Mouse (Mus musculus): ENCODE data around the gene Hcfc1r1. TPM values are rescaled to one million over a fixed set of nuclear protein-coding genes. Genes with fewer than 3 reads are reported as not detected.

The Hcfc1r1 gene
- polyA plus RNA-seq, 1 experiment from 2014 or later = 26.6 TPM

GRCm38 (mm10) chr17:23703301-23703700 lies 29.9 kb downstream of the Hcfc1r1 start:
- 79% methylated on average over 9 of the region's 9 CpGs for WGBS (ENCODE audit: insufficient replicate concordance)

GRCm38 (mm10) chr17:23704741-23705140 lies 31.3 kb downstream of the Hcfc1r1 start:
- Histone ChIP-seq H3K36me3 (replicated peaks; ENCODE audit: insufficient read depth, low read length) (no peaks in the 10 kb centered on the region), H3K4me2 (ENCODE audit: low read depth, low read length) (no peak overlapping the region), H3K9ac (replicated peaks) (no peak overlapping the region), H3K27me3 (ENCODE audit: insufficient read depth, low read length) (peaks cover 25% of the 10 kb centered on the region), H3K4me1 (ENCODE audit: insufficient read depth) (peaks cover 3% of the 10 kb centered on the region; the same call in 1 of the 2 replicates), H3K4me3 (ENCODE audit: low read depth, low read length) (no peak overlapping the region), H3K27ac (ENCODE audit: low read depth) (no peak overlapping the region), H3K9me3 (ENCODE audit: low read length) (no peaks in the 10 kb centered on the region)
- ATAC-seq (no peak), DNase-seq (no peak)
- 66% methylated on average over 7 of the region's 7 CpGs for whole genome bisulfite sequencing (ENCODE audit: insufficient replicate concordance)
- no peak for TF ChIP-seq CTCF (IDR thresholded peaks at IDR 0.05; ENCODE audit: low read depth)

More at GRCm38 (mm10) chr17:23703301-23703700, 29.9 kb downstream of the Hcfc1r1 start:
- H3K4me2 ChIP-seq (ENCODE audit: low read depth, low read length) = no peak overlapping the region
- peaks cover 36% of the 10 kb centered on the region for H3K27me3 ChIP-seq (ENCODE audit: insufficient read depth, low read length)
- no peak overlapping the region for H3K27ac ChIP-seq (ENCODE audit: low read depth)
- DNase-seq (no peak), ATAC-seq (no peak)
- no peaks in the 10 kb centered on the region for H3K9me3 ChIP-seq (ENCODE audit: low read length)
- no peak overlapping the region for H3K9ac ChIP-seq (replicated peaks)
- H3K4me1 ChIP-seq (ENCODE audit: insufficient read depth) = peaks cover 4% of the 10 kb centered on the region; the same call in 1 of the 2 replicates
- no peak overlapping the region for H3K4me3 ChIP-seq (ENCODE audit: low read depth, low read length)
- H3K36me3 ChIP-seq (replicated peaks; ENCODE audit: insufficient read depth, low read length) = no peaks in the 10 kb centered on the region
- TF ChIP-seq EP300 (IDR thresholded peaks at IDR 0.05; ENCODE audit: low read depth) (no peak), CTCF (IDR thresholded peaks at IDR 0.05; ENCODE audit: low read depth) (no peak)

GRCm38 (mm10) chr17:23705525-23706104 lies 32.2 kb downstream of the Hcfc1r1 start:
- Histone ChIP-seq H3K27ac (ENCODE audit: low read depth) (no peak overlapping the region), H3K4me2 (ENCODE audit: low read depth, low read length) (no peak overlapping the region), H3K27me3 (ENCODE audit: insufficient read depth, low read length) (peaks cover 17% of the 10 kb centered on the region), H3K4me1 (ENCODE audit: insufficient read depth) (no peaks in the 10 kb centered on the region), H3K4me3 (ENCODE audit: low read depth, low read length) (no peak overlapping the region), H3K9ac (replicated peaks) (no peak overlapping the region), H3K36me3 (replicated peaks; ENCODE audit: insufficient read depth, low read length) (no peaks in the 10 kb centered on the region), H3K9me3 (ENCODE audit: low read length) (no peaks in the 10 kb centered on the region)
- no peak for DNase-seq
- ATAC-seq = no peak
- TF ChIP-seq CTCF (IDR thresholded peaks at IDR 0.05; ENCODE audit: low read depth) = no peak
- TF ChIP-seq EP300 (IDR thresholded peaks at IDR 0.05; ENCODE audit: low read depth) = no peak
- 78% methylated on average over 7 of the region's 7 CpGs for WGBS (ENCODE audit: insufficient replicate concordance)

- H3K27ac ChIP-seq (ENCODE audit: low read depth) = no peak overlapping the region
- peak; percentile 82 for DNase-seq
- H3K36me3 ChIP-seq (replicated peaks; ENCODE audit: insufficient read depth, low read length) = no peaks in the 10 kb centered on the region
- no peaks in the 10 kb centered on the region for H3K4me1 ChIP-seq (ENCODE audit: insufficient read depth)
- H3K9ac ChIP-seq (replicated peaks) = no peak overlapping the region
- ATAC-seq = peak; percentile 66
- TF ChIP-seq EP300 (IDR thresholded peaks at IDR 0.05; ENCODE audit: low read depth) (no peak), CTCF (IDR thresholded peaks at IDR 0.05; ENCODE audit: low read depth) (peak; percentile 92)
- H3K4me3 ChIP-seq (ENCODE audit: low read depth, low read length) = no peak overlapping the region
- no peaks in the 10 kb centered on the region for H3K9me3 ChIP-seq (ENCODE audit: low read length)
- H3K4me2 ChIP-seq (ENCODE audit: low read depth, low read length) = no peak overlapping the region
- peaks cover 12% of the 10 kb centered on the region; the same call in 1 of the 2 replicates for H3K27me3 ChIP-seq (ENCODE audit: insufficient read depth, low read length)
- WGBS (ENCODE audit: insufficient replicate concordance) = 0% methylated on average over 3 of the region's 3 CpGs
These were observed 32.8 kb downstream of the Hcfc1r1 start for GRCm38 (mm10) chr17:23706212-23706611.

- H3K4me3 ChIP-seq (ENCODE audit: low read depth, low read length) = no peak overlapping the region
- WGBS (ENCODE audit: insufficient replicate concordance) = 52% methylated on average over 2 of the region's 2 CpGs
- no peaks in the 10 kb centered on the region for H3K36me3 ChIP-seq (replicated peaks; ENCODE audit: insufficient read depth, low read length)
- TF ChIP-seq EP300 (IDR thresholded peaks at IDR 0.05; ENCODE audit: low read depth) = no peak
- no peak for TF ChIP-seq CTCF (IDR thresholded peaks at IDR 0.05; ENCODE audit: low read depth)
- no peak overlapping the region for H3K9ac ChIP-seq (replicated peaks)
- H3K9me3 ChIP-seq (ENCODE audit: low read length) = no peaks in the 10 kb centered on the region
- 0 out of 2 replicates have a peak, but pooled peaks cover 3% of the 10 kb centered on the region for H3K27me3 ChIP-seq (ENCODE audit: insufficient read depth, low read length)
- ATAC-seq (no peak), DNase-seq (no peak)
- peaks cover 5% of the 10 kb centered on the region for H3K4me1 ChIP-seq (ENCODE audit: insufficient read depth)
- no peak overlapping the region for H3K27ac ChIP-seq (ENCODE audit: low read depth)
- H3K4me2 ChIP-seq (ENCODE audit: low read depth, low read length) = no peak overlapping the region
These were observed 43.6 kb downstream of the Hcfc1r1 start for GRCm38 (mm10) chr17:23717003-23717402.

GRCm38 (mm10) chr17:23719455-23719854 lies 46.1 kb downstream of the Hcfc1r1 start:
- Histone ChIP-seq H3K4me3 (ENCODE audit: low read depth, low read length) (no peak overlapping the region), H3K27ac (ENCODE audit: low read depth) (no peak overlapping the region), H3K9me3 (ENCODE audit: low read length) (no peaks in the 10 kb centered on the region), H3K4me1 (ENCODE audit: insufficient read depth) (peaks cover 7% of the 10 kb centered on the region), H3K36me3 (replicated peaks; ENCODE audit: insufficient read depth, low read length) (no peaks in the 10 kb centered on the region), H3K9ac (replicated peaks) (no peak overlapping the region), H3K27me3 (ENCODE audit: insufficient read depth, low read length) (0 out of 2 replicates have a peak, but pooled peaks cover 3% of the 10 kb centered on the region), H3K4me2 (ENCODE audit: low read depth, low read length) (no peak overlapping the region)
- TF ChIP-seq CTCF (IDR thresholded peaks at IDR 0.05; ENCODE audit: low read depth) = no peak
- no peak for TF ChIP-seq EP300 (IDR thresholded peaks at IDR 0.05; ENCODE audit: low read depth)
- no peak for DNase-seq
- ATAC-seq = no peak
- WGBS (ENCODE audit: insufficient replicate concordance) = 57% methylated on average over 1 of the region's 1 CpGs

All from liver, postnatal 0 days (tissue).